Mouse (Mus musculus) ES-Bruce4 (cell line): ENCODE results near the gene Dnmt3a. TPM values are rescaled to one million over a fixed set of nuclear protein-coding genes. Genes with fewer than 3 reads are reported as not detected.

Source experiments
- H3K27ac ChIP-seq: 2 replicates; pipeline ENCODE4 v1.5.1; 2012; ENCODE audit warnings: low read length, inconsistent platforms; ENCODE audit not compliant: insufficient read depth
- H3K27me3 ChIP-seq: 2 replicates; pipeline ENCODE4 v1.6.1; 2012; ENCODE audit warnings: mild to moderate bottlenecking, low read length, inconsistent platforms; ENCODE audit not compliant: control insufficient read depth, poor library complexity, insufficient read depth, severe bottlenecking
- H3K36me3 ChIP-seq: 2 replicates; pipeline ENCODE4 v1.6.1; 2012; ENCODE audit warnings: inconsistent platforms, mild to moderate bottlenecking, low read length, moderate library complexity; ENCODE audit not compliant: control insufficient read depth, poor library complexity, insufficient read depth, severe bottlenecking
- H3K4me1 ChIP-seq: one replicate; pipeline ENCODE4 v1.8.1; 2011; ENCODE audit warnings: low read length; ENCODE audit not compliant: control insufficient read depth, insufficient read depth
- H3K4me3 ChIP-seq: 2 replicates; pipeline ENCODE4 v1.5.1; 2011; ENCODE audit warnings: low read depth, mild to moderate bottlenecking, low read length
- H3K9ac ChIP-seq: 2 replicates; pipeline ENCODE4 v1.6.1; 2012; ENCODE audit warnings: low read depth, mild to moderate bottlenecking, inconsistent platforms; ENCODE audit not compliant: poor library complexity, severe bottlenecking
- H3K9me3 ChIP-seq: replicated peaks from 2 replicates; pipeline ENCODE4 v1.6.1; 2012; ENCODE audit warnings: mild to moderate bottlenecking, low read length, inconsistent platforms; ENCODE audit not compliant: control insufficient read depth, poor library complexity, insufficient read depth, severe bottlenecking
- CTCF ChIP-seq: IDR thresholded peaks from one replicate; pipeline ENCODE4 v1.8.1; 2011; ENCODE audit warnings: low read depth, low read length
- EP300 ChIP-seq: IDR thresholded peaks from 2 replicates; pipeline ENCODE4 v1.6.1; 2011; ENCODE audit warnings: low read depth, low read length; ENCODE audit not compliant: insufficient read depth
- POLR2A ChIP-seq: IDR thresholded peaks from one replicate; pipeline ENCODE4 v1.8.1; 2011; ENCODE audit warnings: low read length; ENCODE audit not compliant: insufficient read depth
- polyA plus RNA-seq: library from polyadenylated mRNA; stranded (reverse); fragments of >200 nt; gene quantifications from 2 replicates; pipeline ENCODE4 v1.2.4, GENCODE M21; 2011; ENCODE audit warnings: low read depth; ENCODE audit not compliant: missing spikeins, insufficient read depth, insufficient read length

Gene Dnmt3a
- polyA plus RNA-seq, 1 experiment: 31.9 TPM

- Histone ChIP-seq H3K36me3 (0 out of 2 replicates have a peak, but pooled peaks cover 2% of the 10 kb centered on the region), H3K9ac (no peak overlapping the region), H3K4me3 (peak overlapping the region; percentile 67), H3K27me3 (no peaks in the 10 kb centered on the region), H3K9me3 (no peaks in the 10 kb centered on the region), H3K4me1 (peaks cover 7% of the 10 kb centered on the region), H3K27ac (no peak overlapping the region)
- TF ChIP-seq EP300: 0 out of 2 replicates have a peak, but pooled peaks have one; percentile 30
- TF ChIP-seq POLR2A: no peak
- no peak for TF ChIP-seq CTCF
Measured at GRCm38 (mm10) chr12:3893335-3893734, 87.5 kb downstream of the Dnmt3a start.

- Histone ChIP-seq H3K9me3 (no peaks in the 10 kb centered on the region), H3K4me3 (no peak overlapping the region), H3K4me1 (peaks cover 4% of the 10 kb centered on the region), H3K9ac (no peak overlapping the region), H3K27ac (no peak overlapping the region), H3K36me3 (peaks cover 9% of the 10 kb centered on the region; the same call in 1 of the 2 replicates), H3K27me3 (no peaks in the 10 kb centered on the region)
- no peak for TF ChIP-seq EP300
- TF ChIP-seq POLR2A: no peak
- TF ChIP-seq CTCF: no peak
Measured at GRCm38 (mm10) chr12:3894525-3894924, 88.7 kb downstream of the Dnmt3a start.

- no peak overlapping the region for H3K4me3 ChIP-seq
- no peaks in the 10 kb centered on the region for H3K27me3 ChIP-seq
- no peak overlapping the region for H3K27ac ChIP-seq
- peaks cover 4% of the 10 kb centered on the region for H3K4me1 ChIP-seq
- no peak overlapping the region for H3K9ac ChIP-seq
- peaks cover 21% of the 10 kb centered on the region for H3K36me3 ChIP-seq
- TF ChIP-seq EP300 (0 out of 2 replicates have a peak, but pooled peaks have one; percentile 20), POLR2A (no peak)
- H3K9me3 ChIP-seq: no peaks in the 10 kb centered on the region
Measured at GRCm38 (mm10) chr12:3897057-3897545, 91.3 kb downstream of the Dnmt3a start.

GRCm38 (mm10) chr12:3898811-3899210 lies 93.0 kb downstream of the Dnmt3a start:
- TF ChIP-seq POLR2A (no peak), CTCF (no peak), EP300 (no peak)

GRCm38 (mm10) chr12:3905436-3905835 lies 99.6 kb downstream of the Dnmt3a start:
- TF ChIP-seq POLR2A (no peak), EP300 (no peak), CTCF (no peak)
- Histone ChIP-seq H3K9me3 (no peaks in the 10 kb centered on the region), H3K36me3 (peaks cover 17% of the 10 kb centered on the region), H3K27ac (no peak overlapping the region), H3K27me3 (no peaks in the 10 kb centered on the region), H3K9ac (no peak overlapping the region), H3K4me1 (peaks cover 3% of the 10 kb centered on the region), H3K4me3 (no peak overlapping the region)

More at GRCm38 (mm10) chr12:3898811-3899210, 93.0 kb downstream of the Dnmt3a start:
- Histone ChIP-seq H3K9ac (no peak overlapping the region), H3K36me3 (peaks cover 28% of the 10 kb centered on the region), H3K4me3 (no peak overlapping the region), H3K9me3 (no peaks in the 10 kb centered on the region), H3K27ac (no peak overlapping the region), H3K4me1 (peaks cover 2% of the 10 kb centered on the region), H3K27me3 (no peaks in the 10 kb centered on the region)

GRCm38 (mm10) chr12:3906308-3906707 lies 100.5 kb downstream of the Dnmt3a start:
- no peaks in the 10 kb centered on the region for H3K27me3 ChIP-seq
- peaks cover 16% of the 10 kb centered on the region for H3K36me3 ChIP-seq
- TF ChIP-seq POLR2A: no peak
- no peak for TF ChIP-seq CTCF
- no peak for TF ChIP-seq EP300
- H3K9ac ChIP-seq: no peak overlapping the region
- H3K9me3 ChIP-seq: no peaks in the 10 kb centered on the region
- H3K4me3 ChIP-seq: no peak overlapping the region
- H3K4me1 ChIP-seq: peaks cover 3% of the 10 kb centered on the region
- H3K27ac ChIP-seq: no peak overlapping the region
